Mouse (Mus musculus): ENCODE data around the gene Dytn. TPM values are rescaled to one million over a fixed set of nuclear protein-coding genes. Genes with fewer than 3 reads are reported as not detected.

Gene Dytn
- polyA plus RNA-seq, 1 experiment from 2014 or later = not detected

- H3K9ac ChIP-seq = no peak overlapping the region
- H3K27ac ChIP-seq = no peak overlapping the region
- no peak overlapping the region for H3K4me2 ChIP-seq (replicated peaks)
- WGBS = 36% methylated on average over 12 of the region's 12 CpGs
- no peak for ATAC-seq (ENCODE audit: low FRiP score, low read depth)
- no peaks in the 10 kb centered on the region for H3K27me3 ChIP-seq
- no peaks in the 10 kb centered on the region for H3K9me3 ChIP-seq
- H3K36me3 ChIP-seq = no peaks in the 10 kb centered on the region
- H3K4me3 ChIP-seq = no peak overlapping the region
- no peaks in the 10 kb centered on the region for H3K4me1 ChIP-seq
These were observed 112.7 kb downstream of the Dytn start for GRCm38 (mm10) chr1:63573864-63574611.

- Histone ChIP-seq H3K9ac (no peak overlapping the region), H3K9me3 (no peaks in the 10 kb centered on the region), H3K4me3 (no peak overlapping the region), H3K27me3 (no peaks in the 10 kb centered on the region), H3K36me3 (no peaks in the 10 kb centered on the region), H3K27ac (no peak overlapping the region), H3K4me1 (no peaks in the 10 kb centered on the region), H3K4me2 (replicated peaks) (no peak overlapping the region)
- ATAC-seq (ENCODE audit: low FRiP score, low read depth) = no peak
- WGBS = 62% methylated on average over 6 of the region's 6 CpGs
These were observed 113.3 kb downstream of the Dytn start for GRCm38 (mm10) chr1:63573432-63573831.

Other genes starting within 250 kb of the Dytn start
- gene Adam23, start 241.0 kb downstream of the Dytn start, polyA plus RNA-seq (2015; fragmentation: Nextera tagmentation; extraction: Ambion mirVana) = 4.4 and 4.6 TPM in 2 replicates
- gene Gm39653, start 71.0 kb downstream of the Dytn start, polyA plus RNA-seq (2015; fragmentation: Nextera tagmentation; extraction: Ambion mirVana) = not detected in 2 replicates
- not detected in 2 replicates for gene Mdh1b, start 43.4 kb upstream of the Dytn start, polyA plus RNA-seq (2015; fragmentation: Nextera tagmentation; extraction: Ambion mirVana)
- 50.7 and 55.7 TPM in 2 replicates for gene Fastkd2, start 43.7 kb upstream of the Dytn start, polyA plus RNA-seq (2015; fragmentation: Nextera tagmentation; extraction: Ambion mirVana)
- 0.27 TPM in 1 of 2 replicates, not detected in the other for gene 4933402D24Rik, start 82.3 kb upstream of the Dytn start, polyA plus RNA-seq (2015; fragmentation: Nextera tagmentation; extraction: Ambion mirVana)